Mouse (Mus musculus) heart, embryonic 11.5 days (tissue): ENCODE results near the gene Zfp790. TPM values are rescaled to one million over a fixed set of nuclear protein-coding genes. Genes with fewer than 3 reads are reported as not detected.

ENCODE experiments used
- ATAC-seq: fragments of 200-750 bp; cut with Nextera tagmentation; replicated peaks from 2 replicates; pipeline ENCODE4 v1.8.0; 2017; ENCODE audit warnings: moderate library complexity; ENCODE audit not compliant: insufficient number of reproducible peaks, low FRiP score, low TSS enrichment
- H3K27ac ChIP-seq: fragments of 300-500 bp; sonication (generic); 2 replicates; pipeline ENCODE4 v1.5.1; 2014; ENCODE audit warnings: mild to moderate bottlenecking, low read depth, low read length
- H3K27me3 ChIP-seq: fragments of 300-500 bp; sonication (generic); 2 replicates; pipeline ENCODE4 v1.6.1; 2014; ENCODE audit warnings: mild to moderate bottlenecking, low read length, mixed read lengths; ENCODE audit not compliant: control insufficient read depth, insufficient read depth
- H3K36me3 ChIP-seq: fragments of 300-500 bp; sonication (generic); 2 replicates; pipeline ENCODE4 v1.6.1; 2014; ENCODE audit warnings: mild to moderate bottlenecking, low read length, moderate library complexity, mixed read lengths; ENCODE audit not compliant: control insufficient read depth, insufficient read depth
- H3K4me1 ChIP-seq: fragments of 300-500 bp; sonication (generic); 2 replicates; pipeline ENCODE4 v1.6.1; 2014; ENCODE audit warnings: low read length; ENCODE audit not compliant: control insufficient read depth, insufficient read depth
- H3K4me2 ChIP-seq: fragments of 300-500 bp; sonication (generic); 2 replicates; pipeline ENCODE4 v1.6.1; 2014; ENCODE audit warnings: mild to moderate bottlenecking, moderate library complexity
- H3K4me3 ChIP-seq: fragments of 300-500 bp; sonication (generic); 2 replicates; pipeline ENCODE4 v1.5.1; 2014; ENCODE audit warnings: low read depth, low read length
- H3K9ac ChIP-seq: fragments of 300-500 bp; sonication (generic); 2 replicates; pipeline ENCODE4 v1.6.1; 2014; ENCODE audit warnings: mild to moderate bottlenecking, low read depth, low read length, moderate library complexity
- H3K9me3 ChIP-seq: fragments of 300-500 bp; sonication (generic); replicated peaks from 2 replicates; pipeline ENCODE4 v1.6.1; 2016; ENCODE audit warnings: low read length; ENCODE audit not compliant: control insufficient read depth
- WGBS: fragments of 180-500 bp; shearing (Covaris S2); extraction: QIAGEN DNeasy Blood & Tissue Kit; methylation state at CpG from one replicate; pipeline ENCODE4 v1.1.7; 2014; ENCODE audit not compliant: insufficient replicate concordance; 5-methylcytosine and 5-hydroxymethylcytosine counted together
- polyA plus RNA-seq: library from polyadenylated mRNA; unstranded; fragments of >200 nt; fragmentation: Nextera tagmentation; extraction: Ambion mirVana; gene quantifications from 2 replicates; pipeline ENCODE4 v1.2.1, GENCODE M21; 2014

Zfp790 gene
- polyA plus RNA-seq, 1 experiment from 2014 or later, result 8.9 TPM

DNA sequence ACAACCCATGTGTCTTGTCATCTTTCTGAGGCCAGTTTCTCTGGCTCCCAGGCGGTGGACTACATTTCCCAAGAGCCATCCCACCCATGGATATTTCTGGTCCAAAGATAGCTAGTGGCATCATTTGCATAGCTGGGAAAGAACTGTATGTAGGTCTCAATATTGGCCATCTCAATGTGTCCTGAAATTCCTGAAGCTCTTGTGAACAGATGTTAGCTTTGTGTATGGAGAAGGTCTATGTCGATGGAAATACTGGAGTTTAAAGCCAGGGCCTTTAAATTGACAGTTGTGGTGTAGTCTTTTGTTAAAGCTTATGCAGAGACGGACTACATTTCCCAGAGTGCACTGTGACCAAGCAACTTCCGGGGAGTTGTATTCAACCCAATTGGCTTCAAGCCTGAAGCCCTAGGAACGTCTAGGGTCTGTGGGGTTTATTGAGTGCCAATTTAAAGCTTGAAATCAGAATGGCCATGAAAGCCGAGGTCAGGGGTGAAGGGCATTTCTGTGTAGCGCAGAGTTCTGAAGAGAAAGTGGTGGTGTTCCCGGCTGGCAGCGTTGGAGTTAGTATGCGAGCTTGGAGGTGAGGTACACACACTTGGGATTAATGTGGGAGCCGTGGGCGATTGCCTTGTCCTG is 2.8 kb downstream of the Zfp790 start:
- H3K4me2 ChIP-seq, result peak overlapping the region; percentile 68
- WGBS, result 3% methylated on average over 12 of the region's 12 CpGs
- peak; percentile 69; the same call in 1 of the 2 replicates for ATAC-seq
- H3K27ac ChIP-seq, result peak overlapping the region; percentile 66
- peak overlapping the region; percentile 76 for H3K4me3 ChIP-seq
- peaks cover 10% of the 10 kb centered on the region; the same call in 1 of the 2 replicates for H3K4me1 ChIP-seq
- H3K27me3 ChIP-seq, result no peaks in the 10 kb centered on the region
- H3K36me3 ChIP-seq, result peaks cover 7% of the 10 kb centered on the region
- peak overlapping the region; percentile 74 for H3K9ac ChIP-seq
- H3K9me3 ChIP-seq, result no peaks in the 10 kb centered on the region

DNA sequence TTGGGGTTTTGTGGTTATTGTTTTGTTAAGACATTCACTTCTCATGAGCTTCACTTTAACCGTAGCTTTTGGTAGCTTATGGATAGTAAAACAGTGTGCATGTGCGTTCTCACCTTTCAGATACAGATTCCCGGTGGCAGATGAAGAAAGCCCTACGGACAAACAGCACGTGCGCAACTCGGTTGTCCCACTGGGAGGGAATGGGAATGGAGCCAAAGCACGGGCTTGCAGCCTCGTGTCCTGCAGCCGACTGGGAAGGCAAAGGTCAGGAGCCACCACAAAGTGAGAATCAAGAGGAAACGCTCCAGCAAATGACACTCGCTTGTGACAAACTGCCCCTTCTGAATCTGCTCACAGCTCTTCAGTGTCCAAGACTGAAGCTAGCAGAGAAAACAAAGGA is 12.1 kb downstream of the Zfp790 start:
- Histone ChIP-seq H3K4me1 (no peaks in the 10 kb centered on the region), H3K36me3 (peaks cover 57% of the 10 kb centered on the region), H3K9me3 (no peaks in the 10 kb centered on the region), H3K27ac (no peak overlapping the region), H3K9ac (no peak overlapping the region), H3K4me3 (no peak overlapping the region), H3K4me2 (no peak overlapping the region), H3K27me3 (no peaks in the 10 kb centered on the region)
- 93% methylated on average over 12 of the region's 12 CpGs for WGBS
- no peak for ATAC-seq

DNA sequence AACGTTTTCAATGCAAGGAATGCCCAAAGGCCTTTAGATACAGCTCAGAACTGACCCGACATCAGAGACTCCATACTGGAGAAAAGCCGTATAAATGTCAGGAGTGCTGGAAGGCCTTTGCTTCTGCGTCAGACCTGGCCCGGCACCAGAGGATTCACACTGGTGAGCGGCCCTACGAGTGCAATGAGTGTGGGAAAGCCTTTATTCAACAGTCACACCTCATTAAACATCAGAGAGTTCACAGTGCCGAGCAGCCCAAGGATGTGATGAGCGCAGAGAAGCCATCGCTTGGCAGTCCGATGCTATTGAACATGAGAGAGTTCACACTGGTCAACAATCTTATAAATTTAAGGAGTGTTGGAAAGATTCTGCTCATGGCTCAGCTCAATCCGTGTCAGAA is 13.9 kb downstream of the Zfp790 start:
- no peak for ATAC-seq
- Histone ChIP-seq H3K36me3 (peaks cover 50% of the 10 kb centered on the region), H3K9me3 (no peaks in the 10 kb centered on the region), H3K4me1 (no peaks in the 10 kb centered on the region), H3K9ac (no peak overlapping the region), H3K4me3 (no peak overlapping the region), H3K4me2 (no peak overlapping the region), H3K27ac (no peak overlapping the region), H3K27me3 (no peaks in the 10 kb centered on the region)
- 89% methylated on average over 12 of the region's 12 CpGs for WGBS

DNA sequence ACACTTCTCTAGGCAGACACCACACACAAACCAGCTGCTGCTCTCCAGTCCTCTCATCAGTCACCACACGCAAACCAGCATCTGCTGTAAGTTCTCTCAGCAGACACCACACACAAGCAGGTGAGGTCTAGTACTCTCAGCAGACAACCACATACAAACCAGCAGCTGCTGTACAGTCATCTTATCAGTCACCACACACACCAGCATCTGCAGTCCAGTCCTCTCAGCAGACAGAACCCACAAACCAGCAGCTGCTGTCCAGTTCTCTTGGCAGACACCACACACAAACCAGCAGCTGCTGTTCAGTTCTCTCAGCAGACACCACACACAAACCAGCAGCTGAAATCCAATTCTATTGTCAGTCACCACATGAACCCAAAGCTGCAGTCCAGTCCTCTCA is 20.9 kb downstream of the Zfp790 start:
- ATAC-seq, result no peak
- H3K9ac ChIP-seq, result no peak overlapping the region
- WGBS, result 81% methylated on average over 1 of the region's 1 CpGs

DNA sequence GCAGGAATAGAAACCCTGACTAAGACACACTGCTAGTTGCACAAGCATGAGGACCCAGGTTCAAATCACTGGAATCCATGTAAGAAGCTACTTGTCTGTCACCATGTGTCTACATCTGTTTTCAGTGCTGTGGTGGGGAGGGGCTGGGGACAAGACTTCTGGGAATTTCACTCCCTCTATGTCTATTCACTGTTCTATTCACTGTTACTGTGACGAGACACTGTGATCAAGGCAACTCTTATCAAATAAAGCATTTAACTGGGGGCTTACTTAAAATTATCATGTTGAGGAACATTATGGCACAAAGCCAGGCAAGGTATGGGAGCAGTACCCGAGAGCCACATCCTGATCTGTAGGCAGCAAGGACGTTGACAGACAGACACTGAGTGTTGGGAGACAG is 23.3 kb downstream of the Zfp790 start:
- Histone ChIP-seq H3K27ac (no peak overlapping the region), H3K4me2 (no peak overlapping the region), H3K4me3 (no peak overlapping the region), H3K9me3 (no peaks in the 10 kb centered on the region), H3K9ac (no peak overlapping the region), H3K27me3 (no peaks in the 10 kb centered on the region), H3K36me3 (no peaks in the 10 kb centered on the region), H3K4me1 (no peaks in the 10 kb centered on the region)
- WGBS, result 83% methylated on average over 3 of the region's 3 CpGs
- no peak for ATAC-seq

More for the DNA sequence above, 20.9 kb downstream of the Zfp790 start:
- H3K4me3 ChIP-seq, result no peak overlapping the region
- H3K4me2 ChIP-seq, result no peak overlapping the region
- no peaks in the 10 kb centered on the region for H3K27me3 ChIP-seq
- no peaks in the 10 kb centered on the region for H3K4me1 ChIP-seq
- peaks cover 4% of the 10 kb centered on the region; the same call in 1 of the 2 replicates for H3K36me3 ChIP-seq
- no peak overlapping the region for H3K27ac ChIP-seq
- H3K9me3 ChIP-seq, result no peaks in the 10 kb centered on the region

DNA sequence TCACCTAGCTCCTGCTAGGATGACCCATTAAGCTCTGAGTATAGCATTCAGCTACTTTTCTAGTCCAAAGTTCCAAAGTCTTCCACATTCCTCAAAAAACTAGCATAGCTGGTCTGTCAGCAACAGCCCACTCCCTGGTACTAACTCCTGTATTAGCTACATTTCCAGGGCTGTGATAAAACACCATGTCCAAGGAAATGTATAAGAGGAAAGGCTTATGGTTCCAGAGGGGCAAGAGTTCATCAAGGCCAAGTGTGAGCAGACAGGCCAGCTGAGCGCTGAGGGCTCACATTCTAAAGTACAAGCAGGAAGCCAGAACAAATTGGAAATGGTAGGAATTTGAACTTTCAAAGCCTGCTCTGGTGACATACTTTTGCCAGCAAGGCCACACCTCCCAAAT is 26.2 kb downstream of the Zfp790 start:
- no peak overlapping the region for H3K4me2 ChIP-seq
- no peak overlapping the region for H3K4me3 ChIP-seq
- H3K36me3 ChIP-seq, result no peaks in the 10 kb centered on the region
- no peak overlapping the region for H3K9ac ChIP-seq
- H3K9me3 ChIP-seq, result no peaks in the 10 kb centered on the region
- 86% methylated on average over 1 of the region's 1 CpGs for WGBS
- no peaks in the 10 kb centered on the region for H3K27me3 ChIP-seq
- H3K4me1 ChIP-seq, result no peaks in the 10 kb centered on the region
- H3K27ac ChIP-seq, result no peak overlapping the region
- no peak for ATAC-seq

DNA sequence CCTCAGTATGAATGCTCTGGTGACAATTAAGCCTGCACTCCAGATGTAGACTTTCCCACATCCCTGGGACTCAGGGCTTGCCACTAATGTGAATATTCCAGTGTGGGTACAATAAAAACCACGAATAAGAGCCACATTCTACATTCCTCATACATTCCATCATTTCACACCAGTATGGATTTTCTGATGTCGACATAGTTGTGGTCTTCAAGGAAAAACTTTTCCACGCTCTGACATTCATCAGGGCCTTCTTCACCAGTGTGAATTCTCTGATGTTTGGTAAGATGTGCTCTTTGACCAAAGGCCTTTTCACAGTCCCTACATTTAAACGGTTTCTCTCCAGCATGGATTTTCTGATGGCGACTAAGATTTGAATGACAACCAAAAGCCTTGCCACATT is 28.7 kb downstream of the Zfp790 start:
- no peak for ATAC-seq
- 88% methylated on average over 5 of the region's 5 CpGs for WGBS
- no peak overlapping the region for H3K4me2 ChIP-seq
- no peaks in the 10 kb centered on the region for H3K27me3 ChIP-seq
- H3K36me3 ChIP-seq, result no peaks in the 10 kb centered on the region
- H3K4me1 ChIP-seq, result no peaks in the 10 kb centered on the region
- H3K4me3 ChIP-seq, result no peak overlapping the region
- H3K9me3 ChIP-seq, result no peaks in the 10 kb centered on the region
- H3K27ac ChIP-seq, result no peak overlapping the region
- no peak overlapping the region for H3K9ac ChIP-seq

DNA sequence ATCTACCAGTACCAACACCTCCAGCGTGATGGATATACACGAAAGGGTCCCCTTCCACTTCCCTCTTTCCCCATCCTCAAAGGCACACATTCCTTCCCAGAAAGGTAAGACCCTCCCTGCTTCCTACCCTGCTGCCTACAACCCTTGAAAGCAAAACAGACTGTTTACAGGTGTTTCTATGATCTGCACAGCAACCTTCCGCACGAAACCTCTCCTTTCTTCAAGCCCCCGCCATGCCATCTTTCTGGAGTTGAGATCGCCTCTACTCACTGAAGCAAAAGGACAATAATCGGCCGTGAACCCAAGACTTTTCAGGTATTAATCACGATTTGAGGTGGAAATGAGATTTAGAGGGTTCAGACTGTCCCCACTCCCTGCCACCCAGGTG is 36.9 kb downstream of the Zfp790 start:
- H3K9ac ChIP-seq, result peak overlapping the region; percentile 80; the same call in 1 of the 2 replicates
- WGBS, result 55% methylated on average over 9 of the region's 9 CpGs
- ATAC-seq, result no peak
- peaks cover 3% of the 10 kb centered on the region; the same call in 1 of the 2 replicates for H3K4me1 ChIP-seq
- H3K27ac ChIP-seq, result no peak overlapping the region
- H3K4me2 ChIP-seq, result peak overlapping the region; percentile 84
- H3K36me3 ChIP-seq, result 0 out of 2 replicates have a peak, but pooled peaks cover 3% of the 10 kb centered on the region
- no peaks in the 10 kb centered on the region for H3K27me3 ChIP-seq
- no peaks in the 10 kb centered on the region for H3K9me3 ChIP-seq
- peak overlapping the region; percentile 67 for H3K4me3 ChIP-seq
